Mouse (Mus musculus) CD4-positive naive resting alpha-beta T cell, adult 57 days (primary cell): ENCODE data around the gene Elfn1. TPM values are rescaled to one million over a fixed set of nuclear protein-coding genes. Genes with fewer than 3 reads are reported as not detected.

Experiments
- total RNA-seq: library from RNA; stranded (reverse); gene quantifications from one replicate; pipeline ENCODE4 v1.2.4, GENCODE M21; 2023

Gene Elfn1
- total RNA-seq = not detected

GRCm38 (mm10) chr5:139907714-139908242 is at the start of gene Elfn1:
Gene Elfn1, plus strand, starts transcription at chr5:139907943.

Other genes starting within 250 kb of the Elfn1 start
- gene Micall2, start 171.6 kb upstream of the Elfn1 start, total RNA-seq = 0.24 TPM
- 106 TPM for gene Ints1, start 132.3 kb upstream of the Elfn1 start, total RNA-seq
- 173 TPM for gene Mafk, start 116.4 kb upstream of the Elfn1 start, total RNA-seq
- gene Tmem184a, start 88.0 kb upstream of the Elfn1 start, total RNA-seq = not detected
- not detected for gene Gm26938, start 81.5 kb upstream of the Elfn1 start, total RNA-seq
- gene Psmg3, start 81.1 kb upstream of the Elfn1 start, total RNA-seq = 10.2 TPM